Mouse (Mus musculus): ENCODE measurements around the gene Pik3r1. TPM values are rescaled to one million over a fixed set of nuclear protein-coding genes. Genes with fewer than 3 reads are reported as not detected.

Pik3r1 gene
- total RNA-seq (2021) (100 to 1,000 TPM; 111 to 132 TPM), polyA plus RNA-seq (2012; rRNA removed) (23.7 and 41.4 TPM in 2 replicates)
- long read RNA-seq, full-length matches to known transcripts = 3 of 14 reads
- long read RNA-seq, partial matches to known transcripts = 1 of 14 reads
- long read RNA-seq, other reads (novel, unspliced or antisense) = 10 of 14 reads

- DNase-seq = peak; percentile 96 to 97
- Histone ChIP-seq H3K27ac (peak within 1 kb of the TSS; percentile 96), H3K27me3 (ENCODE audit: control insufficient read depth, insufficient read depth, low read length) (no peaks in the 10 kb centered on the region), H3K9ac (ENCODE audit: low read depth, low read length) (peak within 1 kb of the TSS; percentile 97), H3K4me3 (peak within 1 kb of the TSS; percentile 90), H3K79me2 (replicated peaks; ENCODE audit: control insufficient read depth, insufficient read depth, low read length) (peaks cover 10% of the 10 kb centered on the region), H3K36me3 (ENCODE audit: control insufficient read depth, insufficient read depth, low read length) (peaks cover 15% of the 10 kb centered on the region), H3K4me1 (ENCODE audit: control insufficient read depth, insufficient read depth, low read length) (peaks cover 14% of the 10 kb centered on the region)
- TF ChIP-seq EP300 (IDR thresholded peaks at IDR 0.05; ENCODE audit: insufficient read depth, low read depth, low read length) (peak; percentile 57; the same call in 1 of the 2 replicates), CTCF (IDR thresholded peaks at IDR 0.05) (no peak), POLR2A (IDR thresholded peaks at IDR 0.05; ENCODE audit: insufficient read depth, low read depth, low read length) (peak; percentile 95)
- under 1% methylated on average over 76 of the region's 76 CpGs for WGBS
- intact Hi-C loops (cut with DNase I) = loop anchor here (2.0 to 5.0 kb wide), 4 partner anchors 31 to 554 kb away; no protein-coding TSS in a partner anchor
These were observed at the start of gene Pik3r1 for GRCm38 (mm10) chr13:101767809-101768629. TSS of gene Pik3r1 (minus strand) at chr13:101768217.

DNA sequence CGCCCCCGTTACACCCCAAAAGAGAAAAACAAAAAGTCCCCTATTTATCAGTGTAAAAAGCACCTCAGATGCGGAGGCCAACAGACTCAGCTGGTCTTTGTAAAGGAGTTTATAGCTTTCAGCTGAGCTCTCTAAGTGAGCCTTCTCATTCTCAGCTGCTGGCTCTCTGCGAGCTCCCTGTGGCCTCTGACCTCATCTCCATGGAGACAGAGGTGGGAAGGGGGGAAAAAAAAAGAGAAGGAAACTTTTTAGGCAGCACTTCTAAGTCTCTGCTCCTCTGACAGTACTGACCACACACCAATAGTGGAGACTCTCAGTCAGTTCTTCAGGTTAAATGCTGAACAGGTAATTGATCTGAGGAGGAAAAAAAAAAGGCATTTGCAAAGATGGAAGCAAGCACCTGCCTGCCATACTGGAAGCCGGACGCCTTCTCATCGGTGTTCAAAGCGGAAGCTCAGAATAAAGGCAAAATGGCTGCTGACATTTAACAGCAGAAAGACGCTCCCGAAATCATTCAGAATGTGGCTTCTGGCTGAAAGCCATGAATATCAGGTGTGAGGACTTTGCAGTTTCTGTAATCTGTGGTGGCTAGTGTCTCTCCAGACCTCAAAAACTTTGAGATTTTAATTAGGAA, 45.4 kb upstream of the Pik3r1 start:
- H3K9ac ChIP-seq (ENCODE audit: low read depth, low read length) = no peak overlapping the region
- no peaks in the 10 kb centered on the region for H3K79me2 ChIP-seq (replicated peaks; ENCODE audit: control insufficient read depth, insufficient read depth, low read length)
- 72% methylated on average over 10 of the region's 10 CpGs for WGBS
- TF ChIP-seq EP300 (IDR thresholded peaks at IDR 0.05; ENCODE audit: insufficient read depth, low read depth, low read length) (no peak), POLR2A (IDR thresholded peaks at IDR 0.05; ENCODE audit: insufficient read depth, low read depth, low read length) (no peak), CTCF (IDR thresholded peaks at IDR 0.05) (no peak)
- H3K27me3 ChIP-seq (ENCODE audit: control insufficient read depth, insufficient read depth, low read length) = no peaks in the 10 kb centered on the region
- H3K4me3 ChIP-seq = no peak overlapping the region
- H3K27ac ChIP-seq = no peak overlapping the region
- peaks cover 2% of the 10 kb centered on the region for H3K4me1 ChIP-seq (ENCODE audit: control insufficient read depth, insufficient read depth, low read length)
- DNase-seq = peak in 1 of 2 experiments; percentile 26
- intact Hi-C loops (cut with DNase I) = no loop called here
- no peaks in the 10 kb centered on the region for H3K36me3 ChIP-seq (ENCODE audit: control insufficient read depth, insufficient read depth, low read length)

- DNase-seq = no peak
- Histone ChIP-seq H3K27me3 (ENCODE audit: control insufficient read depth, insufficient read depth, low read length) (no peaks in the 10 kb centered on the region), H3K9ac (ENCODE audit: low read depth, low read length) (no peak overlapping the region; the same call in 1 of the 2 replicates), H3K4me3 (no peak overlapping the region), H3K36me3 (ENCODE audit: control insufficient read depth, insufficient read depth, low read length) (no peaks in the 10 kb centered on the region), H3K79me2 (replicated peaks; ENCODE audit: control insufficient read depth, insufficient read depth, low read length) (no peaks in the 10 kb centered on the region), H3K4me1 (ENCODE audit: control insufficient read depth, insufficient read depth, low read length) (peaks cover 2% of the 10 kb centered on the region), H3K27ac (peak overlapping the region; percentile 51; the same call in 1 of the 2 replicates)
- no peak for TF ChIP-seq EP300 (IDR thresholded peaks at IDR 0.05; ENCODE audit: insufficient read depth, low read depth, low read length)
- TF ChIP-seq CTCF (IDR thresholded peaks at IDR 0.05) = no peak
- TF ChIP-seq POLR2A (IDR thresholded peaks at IDR 0.05; ENCODE audit: insufficient read depth, low read depth, low read length) = no peak
- 83% methylated on average over 5 of the region's 5 CpGs for WGBS
- intact Hi-C loops (cut with DNase I) = no loop called here
These were observed 44.3 kb upstream of the Pik3r1 start for GRCm38 (mm10) chr13:101812341-101812740.

DNA sequence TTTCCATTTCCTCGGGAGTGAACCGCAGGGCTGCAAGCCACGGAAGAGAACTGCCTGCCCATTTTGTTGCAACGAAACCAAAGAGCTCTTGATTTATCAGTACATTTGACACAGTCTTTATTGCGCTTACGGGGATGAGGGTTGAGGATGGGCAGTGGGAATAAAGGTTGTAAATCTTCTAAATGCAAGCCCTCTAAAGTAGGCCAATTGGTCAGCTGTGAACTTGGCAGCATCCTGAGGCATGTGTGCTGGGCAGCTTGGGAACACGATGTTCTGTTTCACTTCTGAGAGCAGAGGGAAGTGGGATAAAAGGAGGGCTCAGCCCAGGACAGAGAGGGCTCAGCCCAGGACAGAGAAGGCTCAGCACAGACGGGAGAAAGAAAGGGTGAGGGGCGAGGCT, 43.9 kb upstream of the Pik3r1 start:
- H3K4me1 ChIP-seq (ENCODE audit: control insufficient read depth, insufficient read depth, low read length) = peaks cover 2% of the 10 kb centered on the region
- H3K9ac ChIP-seq (ENCODE audit: low read depth, low read length) = no peak overlapping the region; the same call in 1 of the 2 replicates
- H3K27me3 ChIP-seq (ENCODE audit: control insufficient read depth, insufficient read depth, low read length) = no peaks in the 10 kb centered on the region
- peak; percentile 63 to 76 for DNase-seq
- intact Hi-C loops (cut with DNase I) = no loop called here
- no peaks in the 10 kb centered on the region for H3K36me3 ChIP-seq (ENCODE audit: control insufficient read depth, insufficient read depth, low read length)
- H3K4me3 ChIP-seq = no peak overlapping the region
- no peak; the same call in none of the 2 replicates for TF ChIP-seq POLR2A (IDR thresholded peaks at IDR 0.05; ENCODE audit: insufficient read depth, low read depth, low read length)
- TF ChIP-seq EP300 (IDR thresholded peaks at IDR 0.05; ENCODE audit: insufficient read depth, low read depth, low read length) = peak; percentile 97
- no peaks in the 10 kb centered on the region for H3K79me2 ChIP-seq (replicated peaks; ENCODE audit: control insufficient read depth, insufficient read depth, low read length)
- 46% methylated on average over 9 of the region's 9 CpGs for WGBS
- H3K27ac ChIP-seq = peak overlapping the region; percentile 51

DNA sequence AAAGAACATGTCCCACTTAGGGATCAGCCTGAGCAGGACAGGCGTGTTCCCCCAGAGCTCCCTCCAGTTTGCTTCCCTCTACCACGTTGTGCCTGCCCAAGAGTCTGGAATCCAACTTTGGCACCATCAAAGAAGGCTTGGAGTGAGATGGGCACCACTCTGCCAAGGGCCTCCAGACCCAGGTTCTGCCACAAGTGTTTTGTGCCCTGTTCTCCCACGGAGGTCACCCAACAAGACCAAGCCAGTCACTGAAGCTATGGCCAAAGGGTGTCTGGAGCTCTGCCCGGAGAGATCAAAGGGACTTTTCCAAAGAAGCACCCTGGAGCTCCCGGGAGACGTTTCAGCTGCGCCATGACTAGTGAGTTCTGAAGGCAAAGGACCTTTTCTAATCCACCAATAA, 42.6 kb upstream of the Pik3r1 start:
- Histone ChIP-seq H3K9ac (ENCODE audit: low read depth, low read length) (no peak overlapping the region), H3K27me3 (ENCODE audit: control insufficient read depth, insufficient read depth, low read length) (no peaks in the 10 kb centered on the region), H3K79me2 (replicated peaks; ENCODE audit: control insufficient read depth, insufficient read depth, low read length) (no peaks in the 10 kb centered on the region), H3K4me3 (no peak overlapping the region), H3K4me1 (ENCODE audit: control insufficient read depth, insufficient read depth, low read length) (peaks cover 2% of the 10 kb centered on the region), H3K36me3 (ENCODE audit: control insufficient read depth, insufficient read depth, low read length) (no peaks in the 10 kb centered on the region), H3K27ac (no peak overlapping the region)
- DNase-seq = peak; percentile 44 to 67
- 71% methylated on average over 7 of the region's 7 CpGs for WGBS
- TF ChIP-seq POLR2A (IDR thresholded peaks at IDR 0.05; ENCODE audit: insufficient read depth, low read depth, low read length) (no peak), EP300 (IDR thresholded peaks at IDR 0.05; ENCODE audit: insufficient read depth, low read depth, low read length) (no peak), CTCF (IDR thresholded peaks at IDR 0.05) (no peak)
- intact Hi-C loops (cut with DNase I) = no loop called here

Measured in heart, adult 2 months (tissue).